Mouse (Mus musculus) bone marrow, adult 2 months (tissue): ENCODE measurements around the gene Nsd1.

Experiments
- CTCF ChIP-seq: fragments of 200-500 bp; IDR thresholded peaks from 2 replicates; pipeline ENCODE4 v1.5.1; 2011; ENCODE audit warnings: low read length, control low read depth; ENCODE audit not compliant: control insufficient read depth, insufficient read depth
- POLR2A ChIP-seq: fragments of 200-500 bp; IDR thresholded peaks from 2 replicates; pipeline ENCODE4 v1.6.1; 2011; ENCODE audit warnings: low read depth, mild to moderate bottlenecking, control low read depth, low read length, borderline replicate concordance; ENCODE audit not compliant: control insufficient read depth

- no peak for TF ChIP-seq CTCF
- no peak for TF ChIP-seq POLR2A
Observed at GRCm38 (mm10) chr13:55300913-55301312, 91.3 kb downstream of the Nsd1 start.
